Mouse (Mus musculus) kidney, postnatal 0 days (tissue): Measurements from ENCODE around the gene Epb41l3. TPM values are rescaled to one million over a fixed set of nuclear protein-coding genes. Genes with fewer than 3 reads are reported as not detected.
A peak's percentile ranks its signal among the peaks of the same experiment; 100 is the strongest.

Source experiments
- ATAC-seq: fragments of 200-750 bp; cut with Nextera tagmentation; replicated peaks from 2 replicates; pipeline ENCODE4 v1.8.0; 2017; ENCODE audit warnings: low read depth, moderate number of reproducible peaks, moderate TSS enrichment, moderate library complexity; ENCODE audit not compliant: low FRiP score
- DNase-seq: peaks from one replicate; pipeline ENCODE4 v3.0.0-alpha.2; 2016; ENCODE audit warnings: low spot score
- H3K27ac ChIP-seq: fragments of 300-500 bp; sonication (generic); 2 replicates; pipeline ENCODE4 v1.5.1; 2014; ENCODE audit warnings: mild to moderate bottlenecking
- H3K27me3 ChIP-seq: fragments of 300-500 bp; sonication (generic); 2 replicates; pipeline ENCODE4 v1.6.1; 2014; ENCODE audit warnings: low read length, mixed read lengths; ENCODE audit not compliant: insufficient read depth
- H3K36me3 ChIP-seq: fragments of 300-500 bp; sonication (generic); 2 replicates; pipeline ENCODE4 v1.6.1; 2014; ENCODE audit warnings: low read length, mixed read lengths; ENCODE audit not compliant: insufficient read depth
- H3K4me1 ChIP-seq: fragments of 300-500 bp; sonication (generic); replicated peaks from 2 replicates; pipeline ENCODE4 v1.6.1; 2014; ENCODE audit warnings: antibody characterized with exemption, low read length, mixed read lengths; ENCODE audit not compliant: insufficient read depth
- H3K4me2 ChIP-seq: fragments of 300-500 bp; sonication (generic); 2 replicates; pipeline ENCODE4 v1.6.1; 2014; ENCODE audit warnings: mild to moderate bottlenecking, low read length, moderate library complexity, mixed read lengths
- H3K4me3 ChIP-seq: fragments of 300-500 bp; sonication (generic); replicated peaks from 2 replicates; pipeline ENCODE4 v1.5.1; 2014; ENCODE audit warnings: low read depth, low read length
- H3K9ac ChIP-seq: fragments of 300-500 bp; sonication (generic); 2 replicates; pipeline ENCODE4 v1.6.1; 2014; ENCODE audit warnings: low read depth, low read length
- H3K9me3 ChIP-seq: fragments of 300-500 bp; sonication (generic); replicated peaks from 2 replicates; pipeline ENCODE4 v1.6.1; 2016; ENCODE audit warnings: low read length, inconsistent platforms, mixed read lengths
- CTCF ChIP-seq: IDR thresholded peaks from 2 replicates; pipeline ENCODE4 v1.5.1; 2016; ENCODE audit warnings: antibody characterized with exemption, low read depth, mild to moderate bottlenecking, moderate library complexity
- WGBS: fragments of 180-500 bp; shearing (Covaris S2); extraction: QIAGEN DNeasy Blood & Tissue Kit; methylation state at CpG from one replicate; pipeline ENCODE4 v1.1.7; 2014; 5-methylcytosine and 5-hydroxymethylcytosine counted together
- polyA plus RNA-seq: library from polyadenylated mRNA; unstranded; fragments of >200 nt; fragmentation: Nextera tagmentation; extraction: Ambion mirVana; gene quantifications from 2 replicates; pipeline ENCODE4 v1.2.1, GENCODE M21; 2015

The Epb41l3 gene
- polyA plus RNA-seq, 1 experiment from 2014 or later = 13.3 TPM

- peak; percentile 25; the same call in 1 of the 2 replicates for ATAC-seq
- Histone ChIP-seq H3K9ac (no peak overlapping the region), H3K27ac (no peak overlapping the region)
Observed at GRCm38 (mm10) chr17:69076747-69077543, 1.5 kb downstream of the Epb41l3 start.

GRCm38 (mm10) chr17:69077544-69077920 is 2.0 kb downstream of the Epb41l3 start:
- Histone ChIP-seq H3K9me3 (no peaks in the 10 kb centered on the region), H3K27ac (no peak overlapping the region), H3K4me1 (peaks cover 9% of the 10 kb centered on the region; the same call in 1 of the 2 replicates), H3K9ac (no peak overlapping the region), H3K4me2 (peak overlapping the region; percentile 86; the same call in 1 of the 2 replicates), H3K4me3 (no peak overlapping the region), H3K27me3 (peaks cover 5% of the 10 kb centered on the region; the same call in 1 of the 2 replicates), H3K36me3 (no peaks in the 10 kb centered on the region)
- no peak for TF ChIP-seq CTCF
- no peak for DNase-seq
- no peak for ATAC-seq
- WGBS = 10% methylated on average over 11 of the region's 11 CpGs

More at GRCm38 (mm10) chr17:69076747-69077543, 1.5 kb downstream of the Epb41l3 start:
- no peak for DNase-seq
- H3K4me3 ChIP-seq = peak overlapping the region; percentile 43
- TF ChIP-seq CTCF = no peak
- H3K27me3 ChIP-seq = peaks cover 5% of the 10 kb centered on the region; the same call in 1 of the 2 replicates
- WGBS = 2% methylated on average over 25 of the region's 25 CpGs
- H3K36me3 ChIP-seq = no peaks in the 10 kb centered on the region
- H3K9me3 ChIP-seq = no peaks in the 10 kb centered on the region
- H3K4me2 ChIP-seq = peak overlapping the region; percentile 86
- H3K4me1 ChIP-seq = peaks cover 9% of the 10 kb centered on the region; the same call in 1 of the 2 replicates

GRCm38 (mm10) chr17:69082316-69082715 is 6.8 kb downstream of the Epb41l3 start:
- H3K27me3 ChIP-seq = peaks cover 5% of the 10 kb centered on the region; the same call in 1 of the 2 replicates
- no peak overlapping the region for H3K27ac ChIP-seq
- no peak overlapping the region for H3K4me2 ChIP-seq
- H3K9ac ChIP-seq = no peak overlapping the region
- H3K9me3 ChIP-seq = no peaks in the 10 kb centered on the region
- WGBS = 86% methylated on average over 7 of the region's 7 CpGs
- no peaks in the 10 kb centered on the region for H3K4me1 ChIP-seq
- ATAC-seq (no peak), DNase-seq (no peak)
- no peak overlapping the region for H3K4me3 ChIP-seq
- no peak for TF ChIP-seq CTCF
- no peaks in the 10 kb centered on the region for H3K36me3 ChIP-seq

GRCm38 (mm10) chr17:69091618-69092017 is 16.1 kb downstream of the Epb41l3 start:
- ATAC-seq = no peak
- TF ChIP-seq CTCF = no peak
- no peak overlapping the region for H3K27ac ChIP-seq

GRCm38 (mm10) chr17:69097068-69097467 is 21.6 kb downstream of the Epb41l3 start:
- Histone ChIP-seq H3K27me3 (no peaks in the 10 kb centered on the region), H3K27ac (no peak overlapping the region), H3K9ac (no peak overlapping the region), H3K4me3 (no peak overlapping the region), H3K4me1 (no peaks in the 10 kb centered on the region), H3K9me3 (no peaks in the 10 kb centered on the region), H3K4me2 (no peak overlapping the region), H3K36me3 (no peaks in the 10 kb centered on the region)
- ATAC-seq (no peak), DNase-seq (no peak)
- TF ChIP-seq CTCF = no peak
- 94% methylated on average over 4 of the region's 4 CpGs for WGBS

More at GRCm38 (mm10) chr17:69091618-69092017, 16.1 kb downstream of the Epb41l3 start:
- Histone ChIP-seq H3K4me3 (no peak overlapping the region), H3K9me3 (no peaks in the 10 kb centered on the region), H3K36me3 (no peaks in the 10 kb centered on the region), H3K4me2 (no peak overlapping the region), H3K27me3 (no peaks in the 10 kb centered on the region), H3K4me1 (no peaks in the 10 kb centered on the region), H3K9ac (no peak overlapping the region)
- WGBS = 90% methylated on average over 3 of the region's 3 CpGs
- DNase-seq = no peak

- H3K9me3 ChIP-seq = no peaks in the 10 kb centered on the region
- no peak for TF ChIP-seq CTCF
- 54% methylated on average over 7 of the region's 7 CpGs for WGBS
- no peaks in the 10 kb centered on the region for H3K4me1 ChIP-seq
- no peak for DNase-seq
- no peaks in the 10 kb centered on the region for H3K27me3 ChIP-seq
- H3K27ac ChIP-seq = no peak overlapping the region
- H3K4me2 ChIP-seq = no peak overlapping the region
- H3K9ac ChIP-seq = no peak overlapping the region
- no peak overlapping the region for H3K4me3 ChIP-seq
- H3K36me3 ChIP-seq = no peaks in the 10 kb centered on the region
- no peak for ATAC-seq
Observed at GRCm38 (mm10) chr17:69097955-69098354, 22.5 kb downstream of the Epb41l3 start.
